Mouse (Mus musculus) monocyte, adult 2 months (primary cell): ENCODE data around the gene 2410141K09Rik.
"Not testable (repeated sequence)": the region's sequence is repeated elsewhere in the genome, so short reads cannot be mapped to it uniquely, and the experiment has no call there.

ENCODE experiments used
- DNase-seq, 2 experiments: peaks; one replicate each; pipeline ENCODE4 v3.0.0; 2022; ENCODE audit warnings: low spot score in 2 of 2, low read depth in 1 of 2

2410141K09Rik gene

GRCm38 (mm10) chr13:66441018-66441417 lies at the start of gene 2410141K09Rik:
Gene 2410141K09Rik, minus strand, starts transcription at chr13:66441118.
- not testable (repeated sequence) for DNase-seq

GRCm38 (mm10) chr13:66426858-66427257 lies 14.1 kb downstream of the 2410141K09Rik start:
- DNase-seq = not testable (repeated sequence)

- not testable (repeated sequence) for DNase-seq
Measured at GRCm38 (mm10) chr13:66414962-66415361, 26.0 kb downstream of the 2410141K09Rik start.
